Mouse (Mus musculus): Measurements from ENCODE around the gene Cox19. TPM values are rescaled to one million over a fixed set of nuclear protein-coding genes. Genes with fewer than 3 reads are reported as not detected.

The Cox19 gene
- polyA plus RNA-seq, 1 experiment from 2014 or later: 147 TPM

GRCm38 (mm10) chr5:139316982-139317675 lies 34.1 kb downstream of the Cox19 start:
- Histone ChIP-seq H3K36me3 (no peaks in the 10 kb centered on the region), H3K4me3 (no peak overlapping the region), H3K27me3 (ENCODE audit: insufficient read depth, poor library complexity, severe bottlenecking) (peaks cover 10% of the 10 kb centered on the region; the same call in 1 of the 2 replicates), H3K9me3 (no peaks in the 10 kb centered on the region), H3K27ac (no peak overlapping the region), H3K4me1 (replicated peaks) (peaks cover 9% of the 10 kb centered on the region; the same call in 1 of the 2 replicates)
- no peak for DNase-seq (ENCODE audit: low spot score)
- 71% methylated on average over 6 of the region's 6 CpGs for WGBS

- Histone ChIP-seq H3K36me3 (no peaks in the 10 kb centered on the region), H3K4me3 (no peak overlapping the region), H3K27me3 (ENCODE audit: insufficient read depth, poor library complexity, severe bottlenecking) (peaks cover 4% of the 10 kb centered on the region; the same call in 1 of the 2 replicates), H3K9me3 (no peaks in the 10 kb centered on the region), H3K4me1 (replicated peaks) (peaks cover 9% of the 10 kb centered on the region; the same call in 1 of the 2 replicates), H3K27ac (no peak overlapping the region)
- no peak for DNase-seq (ENCODE audit: low spot score)
- 88% methylated on average over 12 of the region's 12 CpGs for WGBS
Measured at GRCm38 (mm10) chr5:139314941-139315642, 36.1 kb downstream of the Cox19 start.

DNA sequence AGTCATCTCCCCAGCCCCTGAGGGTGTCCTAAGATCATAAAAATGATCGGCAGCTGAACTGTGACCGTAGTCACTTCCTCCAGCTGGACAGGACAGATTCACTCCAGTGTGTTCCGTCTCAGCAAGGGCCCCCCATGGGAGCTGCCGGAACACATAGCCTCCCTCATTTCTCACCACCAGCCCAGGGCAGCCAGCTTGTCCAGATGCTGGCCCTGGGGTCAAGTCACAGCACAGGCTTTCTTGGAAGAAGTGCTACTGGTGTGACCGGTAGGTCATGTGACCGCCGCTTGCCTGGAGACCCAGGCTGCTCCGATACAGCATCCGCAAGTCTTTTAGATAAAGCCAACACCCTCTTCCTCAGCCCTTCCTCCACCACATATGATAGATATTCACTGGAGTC lies 37.7 kb downstream of the Cox19 start:
- DNase-seq (ENCODE audit: low spot score): no peak
- Histone ChIP-seq H3K4me3 (no peak overlapping the region), H3K27me3 (ENCODE audit: insufficient read depth, poor library complexity, severe bottlenecking) (peaks cover 4% of the 10 kb centered on the region; the same call in 1 of the 2 replicates), H3K36me3 (no peaks in the 10 kb centered on the region), H3K27ac (no peak overlapping the region), H3K9me3 (no peaks in the 10 kb centered on the region), H3K4me1 (replicated peaks) (peaks cover 9% of the 10 kb centered on the region; the same call in 1 of the 2 replicates)
- WGBS: 83% methylated on average over 9 of the region's 9 CpGs

DNA sequence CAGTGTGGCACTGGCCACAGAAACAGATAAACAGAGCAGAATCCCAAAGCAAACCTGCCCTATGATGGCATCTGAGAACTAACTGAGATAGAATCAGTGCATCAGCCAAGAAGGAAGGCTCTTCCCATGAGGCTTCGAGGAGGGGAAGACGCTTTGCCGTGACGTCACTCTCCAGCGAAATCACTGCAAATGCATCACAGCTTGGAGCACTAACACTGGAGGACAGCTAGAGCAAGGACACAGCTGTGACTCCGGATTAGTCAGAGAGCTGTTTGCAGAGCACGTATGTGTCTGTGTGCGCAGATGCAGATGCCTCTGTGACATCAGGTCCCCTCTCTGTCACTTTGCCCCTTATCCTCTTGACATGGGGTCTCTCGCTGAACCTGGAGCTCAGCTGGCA lies 39.4 kb downstream of the Cox19 start:
- H3K9me3 ChIP-seq: no peaks in the 10 kb centered on the region
- H3K4me3 ChIP-seq: no peak overlapping the region
- no peaks in the 10 kb centered on the region for H3K4me1 ChIP-seq (replicated peaks)
- H3K27ac ChIP-seq: no peak overlapping the region
- H3K27me3 ChIP-seq (ENCODE audit: insufficient read depth, poor library complexity, severe bottlenecking): no peaks in the 10 kb centered on the region
- DNase-seq (ENCODE audit: low spot score): no peak
- no peaks in the 10 kb centered on the region for H3K36me3 ChIP-seq
- 91% methylated on average over 9 of the region's 9 CpGs for WGBS

DNA sequence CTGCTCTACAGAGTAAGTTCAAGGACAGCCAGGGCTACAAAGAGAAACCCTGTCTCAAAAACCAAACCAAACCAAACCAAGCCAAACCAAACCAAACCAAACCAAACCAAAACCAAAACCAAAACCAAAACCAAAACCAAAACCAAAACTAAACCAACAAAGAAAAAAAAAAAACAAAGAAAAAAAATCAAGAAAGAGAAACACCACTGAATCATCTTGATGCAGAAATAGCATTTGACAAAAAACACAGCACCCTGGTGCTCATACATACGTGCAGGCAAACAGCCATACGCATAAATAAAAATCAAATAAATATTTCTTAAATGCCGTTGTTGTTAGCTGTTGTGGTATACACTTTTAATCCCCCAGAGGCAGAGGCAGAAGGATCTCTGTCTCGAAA lies 40.7 kb downstream of the Cox19 start:
- no peak for DNase-seq (ENCODE audit: low spot score)
- Histone ChIP-seq H3K27ac (no peak overlapping the region), H3K9me3 (no peaks in the 10 kb centered on the region), H3K4me1 (replicated peaks) (no peaks in the 10 kb centered on the region), H3K27me3 (ENCODE audit: insufficient read depth, poor library complexity, severe bottlenecking) (no peaks in the 10 kb centered on the region), H3K4me3 (no peak overlapping the region), H3K36me3 (no peaks in the 10 kb centered on the region)
- WGBS: 92% methylated on average over 4 of the region's 4 CpGs

GRCm38 (mm10) chr5:139309946-139310345 lies 41.3 kb downstream of the Cox19 start:
- no peak overlapping the region for H3K4me3 ChIP-seq
- H3K36me3 ChIP-seq: no peaks in the 10 kb centered on the region
- WGBS: 85% methylated on average over 3 of the region's 3 CpGs
- H3K27me3 ChIP-seq (ENCODE audit: insufficient read depth, poor library complexity, severe bottlenecking): no peaks in the 10 kb centered on the region
- H3K27ac ChIP-seq: no peak overlapping the region
- no peak for DNase-seq (ENCODE audit: low spot score)
- no peaks in the 10 kb centered on the region for H3K4me1 ChIP-seq (replicated peaks)
- H3K9me3 ChIP-seq: no peaks in the 10 kb centered on the region

DNA sequence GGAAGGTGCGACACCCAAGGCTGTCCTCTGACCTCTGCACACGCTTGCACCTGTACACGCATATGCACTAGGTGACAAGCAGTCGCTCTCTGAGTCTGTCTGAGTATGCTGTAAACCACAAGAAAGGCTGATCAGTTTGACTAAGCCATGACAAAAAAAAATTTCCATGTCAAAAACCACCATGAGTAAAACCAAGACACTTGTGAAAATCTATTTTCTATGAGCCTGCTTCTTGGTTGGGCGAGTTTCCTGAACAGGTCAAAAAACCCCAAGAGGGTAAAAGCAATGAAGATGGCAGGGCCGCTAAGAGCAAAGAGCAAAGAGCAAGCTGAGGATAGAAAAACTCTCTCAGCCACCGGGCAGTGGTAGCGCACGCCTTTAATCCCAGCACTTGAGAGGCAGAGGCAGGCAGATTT lies 47.6 kb downstream of the Cox19 start:
- Histone ChIP-seq H3K27ac (no peak overlapping the region), H3K4me3 (no peak overlapping the region), H3K36me3 (no peaks in the 10 kb centered on the region), H3K4me1 (replicated peaks) (peaks cover 5% of the 10 kb centered on the region; the same call in 1 of the 2 replicates), H3K9me3 (no peaks in the 10 kb centered on the region), H3K27me3 (ENCODE audit: insufficient read depth, poor library complexity, severe bottlenecking) (no peaks in the 10 kb centered on the region; the same call in 1 of the 2 replicates)
- 85% methylated on average over 9 of the region's 9 CpGs for WGBS
- no peak for DNase-seq (ENCODE audit: low spot score)

- Histone ChIP-seq H3K4me1 (replicated peaks) (peaks cover 5% of the 10 kb centered on the region; the same call in 1 of the 2 replicates), H3K9me3 (no peaks in the 10 kb centered on the region), H3K4me3 (no peak overlapping the region), H3K36me3 (no peaks in the 10 kb centered on the region), H3K27me3 (ENCODE audit: insufficient read depth, poor library complexity, severe bottlenecking) (no peaks in the 10 kb centered on the region; the same call in 1 of the 2 replicates), H3K27ac (no peak overlapping the region)
- DNase-seq (ENCODE audit: low spot score): no peak
- WGBS: 90% methylated on average over 6 of the region's 6 CpGs
Measured at GRCm38 (mm10) chr5:139302101-139302500, 49.1 kb downstream of the Cox19 start.

DNA sequence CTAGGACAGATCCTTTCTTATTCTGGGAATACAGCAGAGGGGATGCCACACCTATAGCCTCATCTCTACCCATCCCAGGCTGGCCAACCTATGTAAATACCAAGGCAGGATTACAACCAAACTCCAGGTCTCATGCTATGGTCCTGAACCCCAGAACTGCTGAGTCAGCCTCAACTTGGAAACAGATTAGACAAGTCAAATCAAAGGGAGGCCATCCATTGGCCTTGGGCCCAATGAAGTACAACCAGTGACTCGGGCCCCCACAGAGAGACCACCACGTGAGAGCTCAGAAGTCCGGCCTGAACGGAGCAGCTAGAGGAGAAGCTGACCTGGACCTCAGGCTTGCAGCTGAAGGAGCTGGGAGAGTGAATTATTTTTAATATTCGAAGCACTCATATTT lies 53.5 kb downstream of the Cox19 start:
- Histone ChIP-seq H3K4me1 (replicated peaks) (peaks cover 5% of the 10 kb centered on the region; the same call in 1 of the 2 replicates), H3K27ac (no peak overlapping the region), H3K9me3 (0 out of 2 replicates have a peak, but pooled peaks cover 2% of the 10 kb centered on the region), H3K36me3 (no peaks in the 10 kb centered on the region), H3K4me3 (no peak overlapping the region), H3K27me3 (ENCODE audit: insufficient read depth, poor library complexity, severe bottlenecking) (no peaks in the 10 kb centered on the region; the same call in 1 of the 2 replicates)
- DNase-seq (ENCODE audit: low spot score): no peak
- 80% methylated on average over 5 of the region's 5 CpGs for WGBS

- H3K27me3 ChIP-seq (ENCODE audit: insufficient read depth, poor library complexity, severe bottlenecking): no peaks in the 10 kb centered on the region; the same call in 1 of the 2 replicates
- H3K36me3 ChIP-seq: no peaks in the 10 kb centered on the region
- 0 out of 2 replicates have a peak, but pooled peaks cover 2% of the 10 kb centered on the region for H3K9me3 ChIP-seq
- peaks cover 5% of the 10 kb centered on the region; the same call in 1 of the 2 replicates for H3K4me1 ChIP-seq (replicated peaks)
- no peak overlapping the region for H3K27ac ChIP-seq
- 92% methylated on average over 10 of the region's 10 CpGs for WGBS
- no peak for DNase-seq (ENCODE audit: low spot score)
- H3K4me3 ChIP-seq: no peak overlapping the region
Measured at GRCm38 (mm10) chr5:139297092-139297491, 54.1 kb downstream of the Cox19 start.

GRCm38 (mm10) chr5:139294089-139294488 lies 57.1 kb downstream of the Cox19 start:
- H3K4me1 ChIP-seq (replicated peaks): no peaks in the 10 kb centered on the region
- H3K27ac ChIP-seq: no peak overlapping the region
- no peaks in the 10 kb centered on the region for H3K27me3 ChIP-seq (ENCODE audit: insufficient read depth, poor library complexity, severe bottlenecking)
- no peak for DNase-seq (ENCODE audit: low spot score)
- H3K4me3 ChIP-seq: no peak overlapping the region
- 78% methylated on average over 2 of the region's 2 CpGs for WGBS
- 0 out of 2 replicates have a peak, but pooled peaks cover 2% of the 10 kb centered on the region for H3K9me3 ChIP-seq
- H3K36me3 ChIP-seq: no peaks in the 10 kb centered on the region

DNA sequence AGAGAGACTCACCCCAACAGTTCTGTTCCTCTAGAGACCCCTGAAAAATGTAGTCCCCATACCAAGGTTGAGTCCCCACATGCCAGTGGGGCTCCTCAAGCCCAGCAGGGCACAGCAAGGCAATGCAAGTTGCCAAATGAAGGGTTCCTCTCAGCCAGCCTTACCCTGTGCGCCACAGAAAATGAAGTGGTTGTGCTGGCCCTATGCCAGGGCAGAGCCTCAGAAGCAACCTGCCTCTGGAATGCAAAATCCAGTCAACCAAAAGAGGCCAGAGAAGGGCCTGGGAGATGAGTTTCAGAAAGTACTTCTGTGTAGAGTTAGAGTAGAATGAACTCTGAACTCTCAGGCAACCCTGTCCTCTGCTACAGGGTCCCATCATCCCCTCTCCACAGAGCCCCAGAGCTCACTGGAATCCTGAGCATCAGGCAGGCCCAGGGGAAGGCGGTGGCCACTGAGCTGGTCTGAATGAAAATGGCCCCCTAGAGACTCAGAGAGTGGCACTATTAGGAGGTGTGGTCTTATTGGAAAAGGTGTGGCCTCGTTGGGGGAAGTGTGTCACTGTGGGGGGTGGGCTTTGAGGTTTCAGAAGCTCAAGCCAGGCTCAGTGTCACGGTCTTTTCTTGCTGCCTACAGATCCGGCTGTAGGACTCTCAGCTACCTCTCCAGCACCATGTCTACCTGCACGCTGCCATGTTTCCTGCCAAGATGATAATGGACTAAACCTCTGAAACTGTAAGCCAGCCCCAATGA lies 59.2 kb downstream of the Cox19 start:
- Histone ChIP-seq H3K36me3 (no peaks in the 10 kb centered on the region), H3K9me3 (0 out of 2 replicates have a peak, but pooled peaks cover 2% of the 10 kb centered on the region), H3K4me1 (replicated peaks) (peaks cover 2% of the 10 kb centered on the region), H3K27ac (no peak overlapping the region), H3K4me3 (no peak overlapping the region), H3K27me3 (ENCODE audit: insufficient read depth, poor library complexity, severe bottlenecking) (no peaks in the 10 kb centered on the region)
- 70% methylated on average over 6 of the region's 6 CpGs for WGBS
- DNase-seq (ENCODE audit: low spot score): no peak

Data from hindbrain, embryonic 10.5 days (tissue).